Mouse (Mus musculus) A20 (cell line): ENCODE data around the gene Slc35e3.
A peak's percentile ranks its signal among the peaks of the same experiment; 100 is the strongest.

Experiments
- DNase-seq: peaks from one replicate; pipeline ENCODE4 v3.0.0-alpha.2; 2011; ENCODE audit warnings: low read depth, low spot score

Gene Slc35e3

GRCm38 (mm10) chr10:117698313-117699138 is 47.6 kb downstream of the Slc35e3 start:
- DNase-seq = no peak

GRCm38 (mm10) chr10:117697561-117698115 is 48.5 kb downstream of the Slc35e3 start:
- no peak for DNase-seq

GRCm38 (mm10) chr10:117696827-117697560 is 49.2 kb downstream of the Slc35e3 start:
- no peak for DNase-seq

- no peak for DNase-seq
These were observed 49.9 kb downstream of the Slc35e3 start for GRCm38 (mm10) chr10:117696021-117696826.

- no peak for DNase-seq
These were observed 50.6 kb downstream of the Slc35e3 start for GRCm38 (mm10) chr10:117695605-117696004.

- no peak for DNase-seq
These were observed 51.1 kb downstream of the Slc35e3 start for GRCm38 (mm10) chr10:117695027-117695426.

GRCm38 (mm10) chr10:117694255-117694953 is 51.8 kb downstream of the Slc35e3 start:
- no peak for DNase-seq

GRCm38 (mm10) chr10:117692953-117693352 is 53.2 kb downstream of the Slc35e3 start:
- DNase-seq = no peak

GRCm38 (mm10) chr10:117692173-117692572 is 54.0 kb downstream of the Slc35e3 start:
- no peak for DNase-seq

GRCm38 (mm10) chr10:117691389-117691968 is 54.7 kb downstream of the Slc35e3 start:
- DNase-seq = no peak

- no peak for DNase-seq
These were observed 55.3 kb downstream of the Slc35e3 start for GRCm38 (mm10) chr10:117690770-117691296.

- no peak for DNase-seq
These were observed 56.1 kb downstream of the Slc35e3 start for GRCm38 (mm10) chr10:117690101-117690352.

- DNase-seq = no peak
These were observed 56.7 kb downstream of the Slc35e3 start for GRCm38 (mm10) chr10:117689297-117690100.

GRCm38 (mm10) chr10:117688204-117689151 is 57.7 kb downstream of the Slc35e3 start:
- DNase-seq = peak; percentile 73

- DNase-seq = no peak
These were observed 58.6 kb downstream of the Slc35e3 start for GRCm38 (mm10) chr10:117687577-117687976.

GRCm38 (mm10) chr10:117687018-117687417 is 59.1 kb downstream of the Slc35e3 start:
- no peak for DNase-seq

GRCm38 (mm10) chr10:117685849-117686591 is 60.1 kb downstream of the Slc35e3 start:
- DNase-seq = no peak
